ENCODE assay signal across 7 mouse cellular contexts in the genomic region with DNA sequence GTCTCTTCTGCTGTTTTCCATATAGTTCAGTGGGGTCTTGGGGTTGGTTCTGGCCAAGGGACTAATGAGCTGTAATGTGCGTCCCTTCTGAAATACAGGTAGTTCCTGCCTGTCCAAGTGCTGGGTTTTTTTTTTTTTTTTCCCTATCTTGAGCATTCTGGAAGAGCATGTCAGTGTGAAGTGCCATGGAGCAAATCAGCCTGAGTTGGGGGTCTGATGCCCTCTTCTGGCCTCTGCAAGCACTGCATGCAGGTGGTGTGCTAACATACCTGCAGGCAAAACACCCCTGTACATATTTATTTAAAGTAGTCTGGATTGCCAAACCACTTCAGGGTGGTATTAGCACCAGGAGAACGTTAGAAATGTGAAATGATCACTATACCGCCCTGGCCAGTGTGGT. TPM values are rescaled to one million over a fixed set of nuclear protein-coding genes. Genes with fewer than 3 reads are reported as not detected.
DNase-seq lines count a peak whose midpoint lies in the region; ATAC-seq and TF ChIP-seq lines count a peak whose summit lies in the region.

No protein-coding gene starts in this region.

- no peaks in the 10 kb centered on the region for H3K9me3 ChIP-seq in embryonic facial prominence, embryonic 11.5 days (replicated peaks; ENCODE audit: control insufficient read depth, low read length)
- no peaks in the 10 kb centered on the region for H3K9me3 ChIP-seq in limb, embryonic 11.5 days (ENCODE audit: control insufficient read depth, low read length)

- ATAC-seq in embryonic facial prominence, embryonic 11.5 days (replicated peaks; ENCODE audit: insufficient number of reproducible peaks, low FRiP score, low TSS enrichment, low read depth): no peak
- no peak for ATAC-seq in limb, embryonic 11.5 days (ENCODE audit: insufficient number of reproducible peaks, low FRiP score, low TSS enrichment, low read depth)

- peak overlapping the region; percentile 70; the same call in 1 of the 2 replicates for H3K27ac ChIP-seq in layer of hippocampus, adult 2 months
- no peak overlapping the region for H3K27ac ChIP-seq in embryonic facial prominence, embryonic 11.5 days (replicated peaks; ENCODE audit: low read depth, low read length)
- no peak overlapping the region for H3K27ac ChIP-seq in limb, embryonic 11.5 days (replicated peaks; ENCODE audit: low read depth, low read length)

- no peak overlapping the region for H3K9ac ChIP-seq in embryonic facial prominence, embryonic 11.5 days (replicated peaks; ENCODE audit: low read length)
- no peak overlapping the region for H3K9ac ChIP-seq in limb, embryonic 11.5 days (ENCODE audit: low read length)

- peak; percentile 87 for TF ChIP-seq CTCF in layer of hippocampus, adult 2 months (conservative IDR thresholded peaks at IDR 0.05)

- H3K36me3 ChIP-seq in embryonic facial prominence, embryonic 11.5 days (replicated peaks; ENCODE audit: control insufficient read depth, insufficient read depth, low read depth, low read length): no peaks in the 10 kb centered on the region; the same call in 1 of the 2 replicates
- peaks cover 4% of the 10 kb centered on the region for H3K36me3 ChIP-seq in limb, embryonic 11.5 days (ENCODE audit: control insufficient read depth, insufficient read depth, low read length)
- H3K36me3 ChIP-seq in splenic B cell, adult 2 months (ENCODE audit: control insufficient read depth, insufficient read depth, low read length, poor library complexity, severe bottlenecking): peaks cover 5% of the 10 kb centered on the region

- no peaks in the 10 kb centered on the region for H3K27me3 ChIP-seq in embryonic facial prominence, embryonic 11.5 days (ENCODE audit: control insufficient read depth, insufficient read depth, low read length)
- no peaks in the 10 kb centered on the region for H3K27me3 ChIP-seq in limb, embryonic 11.5 days (ENCODE audit: control insufficient read depth, insufficient read depth, low read length)
- H3K27me3 ChIP-seq in splenic B cell, adult 2 months (ENCODE audit: control insufficient read depth, insufficient read depth, low read length, poor library complexity, severe bottlenecking): no peaks in the 10 kb centered on the region

- peak in 1 of 2 experiments; percentile 70 for DNase-seq in layer of hippocampus, adult 2 months (ENCODE audit: low spot score in 2 of 2)
- DNase-seq in layer of hippocampus, adult 9-11 months: no peak
- peak; percentile 45 to 64 for DNase-seq in CD8-positive naive resting alpha-beta T cell, adult 2 months (ENCODE audit: low read depth in 2 of 2, low spot score in 2 of 2)
- peak; percentile 76 for DNase-seq in ZHBTc4 (ENCODE audit: low read depth, low spot score)
- peak; percentile 55 for DNase-seq in embryonic facial prominence, embryonic 11.5 days (ENCODE audit: low spot score)
- peak; percentile 74 for DNase-seq in limb, embryonic 11.5 days (ENCODE audit: low spot score)
- peak; percentile 79 for DNase-seq in splenic B cell, adult 2 months (ENCODE audit: low read depth, low spot score)

- WGBS in embryonic facial prominence, embryonic 11.5 days: 43% methylated on average over 3 of the region's 3 CpGs
- WGBS in limb, embryonic 11.5 days: 49% methylated on average over 3 of the region's 3 CpGs

- H3K4me1 ChIP-seq in embryonic facial prominence, embryonic 11.5 days (ENCODE audit: control insufficient read depth, insufficient read depth, low read length): no peaks in the 10 kb centered on the region
- 0 out of 2 replicates have a peak, but pooled peaks cover 3% of the 10 kb centered on the region for H3K4me1 ChIP-seq in limb, embryonic 11.5 days (ENCODE audit: control insufficient read depth, insufficient read depth, low read length)

- no peak overlapping the region for H3K4me3 ChIP-seq in layer of hippocampus, adult 2 months
- no peak overlapping the region for H3K4me3 ChIP-seq in embryonic facial prominence, embryonic 11.5 days (ENCODE audit: low read depth, low read length)
- no peak overlapping the region for H3K4me3 ChIP-seq in limb, embryonic 11.5 days (ENCODE audit: low read depth, low read length)

- H3K4me2 ChIP-seq in embryonic facial prominence, embryonic 11.5 days (ENCODE audit: low read depth, low read length): no peak overlapping the region
- no peak overlapping the region for H3K4me2 ChIP-seq in limb, embryonic 11.5 days (ENCODE audit: low read depth, severe bottlenecking)

RNA-seq across cellular contexts. Expression of a gene that starts 31.2 kb away (rescaled TPM):
- 100 to 1,000 TPM; 206 to 210 TPM for total RNA-seq in layer of hippocampus, adult 2 months (2021)
- 11.5 and 12.5 TPM in 2 replicates for polyA plus RNA-seq in embryonic facial prominence, embryonic 11.5 days (2014; fragmentation: Nextera tagmentation; extraction: Ambion mirVana)
- polyA plus RNA-seq in limb, embryonic 11.5 days (2014; fragmentation: Nextera tagmentation; extraction: Ambion mirVana): 12.6 and 14.3 TPM in 2 replicates
